Mouse (Mus musculus): ENCODE results near the gene Dydc2. TPM values are rescaled to one million over a fixed set of nuclear protein-coding genes. Genes with fewer than 3 reads are reported as not detected.

The Dydc2 gene
- polyA plus RNA-seq (2014; fragmentation: Illumina TruSeq; extraction: RNeasy Lipid Tissue Mini Kit (QIAGEN cat#74804); ENCODE audit: low read depth, low replicate concordance): not detected

GRCm38 (mm10) chr14:41069108-41069507 lies at the start of gene Dydc2:
Gene Dydc2 (minus strand): TSS chr14:41069208.

GRCm38 (mm10) chr14:41104853-41105444 lies 35.9 kb upstream of the Dydc2 start, which contains the start of gene Mat1a:
Gene Mat1a (plus strand): TSS chr14:41105035.

DNA sequence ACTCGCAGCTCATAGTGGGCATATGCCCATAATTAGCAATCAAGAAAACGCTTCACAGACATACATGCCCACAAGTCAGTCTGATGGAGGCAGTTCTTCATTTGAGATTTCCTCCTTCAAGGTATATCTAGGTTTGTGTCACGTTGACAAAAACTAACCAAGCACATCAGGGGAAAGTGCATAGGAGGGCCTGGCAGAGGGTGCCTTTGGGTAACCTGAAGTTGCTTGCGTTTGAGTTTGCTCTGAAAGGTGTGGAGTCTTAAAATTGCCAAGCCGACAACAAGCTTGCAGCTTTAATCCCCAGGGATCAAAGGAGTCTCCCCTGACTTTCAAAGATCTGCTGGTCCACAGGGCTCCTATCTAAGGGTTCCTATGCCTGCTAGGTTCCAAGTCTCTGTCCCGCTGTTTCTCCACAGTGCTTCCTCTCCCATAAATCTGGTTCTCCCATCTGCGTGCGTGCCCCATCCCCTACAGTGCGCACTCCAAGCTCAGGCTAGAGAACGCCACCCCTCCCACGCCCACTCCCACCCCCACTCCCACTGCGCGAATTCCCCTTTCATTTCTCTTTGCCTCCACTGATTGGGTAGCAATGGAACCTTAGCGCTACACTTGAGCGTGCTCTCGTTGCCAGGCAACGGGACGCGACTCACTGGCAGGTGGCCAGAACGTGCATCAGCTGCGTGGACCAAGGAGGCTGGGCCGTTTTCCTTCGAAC lies 3.4 kb upstream of the Dydc2 start, which contains the start of gene Dydc1:
TSS of gene Dydc1 (plus strand) at position 683 of the 715 bp plus-strand sequence.

DNA sequence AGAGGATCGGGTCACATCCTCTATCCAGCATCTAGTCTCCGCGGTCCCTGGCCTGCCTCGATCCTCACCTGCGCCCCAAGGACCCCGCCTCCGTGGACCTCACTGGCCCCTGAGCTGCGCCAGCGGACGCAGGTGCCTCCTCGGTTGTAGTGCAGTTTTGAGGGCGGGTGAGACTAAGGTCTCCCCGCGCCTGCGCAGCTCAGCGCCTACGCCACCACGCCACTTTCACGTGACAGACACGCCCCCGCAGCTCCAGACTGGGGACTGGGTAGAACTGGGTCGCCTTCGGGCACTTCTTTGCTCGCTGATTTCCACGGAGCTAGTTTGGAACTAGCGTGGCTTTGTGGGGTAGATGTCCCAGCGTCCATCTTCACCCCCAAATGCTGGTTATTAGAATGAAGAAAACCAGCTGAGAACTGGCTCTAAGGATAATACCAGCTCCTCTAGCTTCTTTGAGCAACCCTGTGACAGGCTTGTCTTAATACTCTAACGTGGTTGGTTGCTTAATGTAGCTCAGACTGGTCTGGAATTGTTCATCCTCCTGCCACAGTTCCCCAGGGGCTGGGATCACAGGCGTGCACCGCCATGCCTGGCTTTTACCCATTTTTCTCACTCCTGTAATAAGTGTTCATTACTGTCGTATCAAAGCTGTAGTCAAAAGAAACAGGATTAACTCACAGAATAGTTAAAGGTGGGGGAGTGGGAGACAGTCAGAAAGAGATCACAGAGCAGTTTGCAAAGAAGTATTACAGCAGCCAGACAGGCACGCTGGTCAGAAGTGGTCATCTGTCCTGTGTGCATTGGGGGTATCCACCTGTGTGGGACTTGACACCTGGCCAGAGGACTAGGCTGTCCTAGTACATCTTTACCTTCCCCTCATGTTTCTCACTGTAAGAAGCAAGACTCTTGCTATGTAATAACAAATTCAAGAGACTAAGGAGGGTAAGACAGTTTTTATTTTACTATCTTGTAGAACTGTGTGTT lies 55.1 kb downstream of the Dydc2 start, which contains the start of gene Fam213a:
TSS of gene Fam213a (minus strand) at position 159 of the 984 bp plus-strand sequence.

Other genes with a start within 250 kb of the Dydc2 start
- gene Sh2d4b, start 175.9 kb downstream of the Dydc2 start, polyA plus RNA-seq (2014; fragmentation: Illumina TruSeq; extraction: RNeasy Lipid Tissue Mini Kit (QIAGEN cat#74804); ENCODE audit: low read depth, low replicate concordance): 0.13 TPM
- 12.4 TPM for gene Tspan14, start 102.4 kb downstream of the Dydc2 start, polyA plus RNA-seq (2014; fragmentation: Illumina TruSeq; extraction: RNeasy Lipid Tissue Mini Kit (QIAGEN cat#74804); ENCODE audit: low read depth, low replicate concordance)
- gene Fam213a, start 55.4 kb downstream of the Dydc2 start, polyA plus RNA-seq (2014; fragmentation: Illumina TruSeq; extraction: RNeasy Lipid Tissue Mini Kit (QIAGEN cat#74804); ENCODE audit: low read depth, low replicate concordance): 38.9 TPM
- gene Dydc1, start 3.7 kb upstream of the Dydc2 start, polyA plus RNA-seq (2014; fragmentation: Illumina TruSeq; extraction: RNeasy Lipid Tissue Mini Kit (QIAGEN cat#74804); ENCODE audit: low read depth, low replicate concordance): not detected
- gene Mat1a, start 35.8 kb upstream of the Dydc2 start, polyA plus RNA-seq (2014; fragmentation: Illumina TruSeq; extraction: RNeasy Lipid Tissue Mini Kit (QIAGEN cat#74804); ENCODE audit: low read depth, low replicate concordance): 0.65 TPM
- not detected for gene Sftpa1, start 62.6 kb upstream of the Dydc2 start, polyA plus RNA-seq (2014; fragmentation: Illumina TruSeq; extraction: RNeasy Lipid Tissue Mini Kit (QIAGEN cat#74804); ENCODE audit: low read depth, low replicate concordance)
- 0.29 TPM for gene Mbl1, start 82.2 kb upstream of the Dydc2 start, polyA plus RNA-seq (2014; fragmentation: Illumina TruSeq; extraction: RNeasy Lipid Tissue Mini Kit (QIAGEN cat#74804); ENCODE audit: low read depth, low replicate concordance)
- gene Sftpd, start 115.9 kb upstream of the Dydc2 start, polyA plus RNA-seq (2014; fragmentation: Illumina TruSeq; extraction: RNeasy Lipid Tissue Mini Kit (QIAGEN cat#74804); ENCODE audit: low read depth, low replicate concordance): not detected
- gene Gm2832, start 209.6 kb upstream of the Dydc2 start, polyA plus RNA-seq (2014; fragmentation: Illumina TruSeq; extraction: RNeasy Lipid Tissue Mini Kit (QIAGEN cat#74804); ENCODE audit: low read depth, low replicate concordance): not detected

Measured in heart, adult 10 weeks (tissue).